Mouse (Mus musculus): ENCODE results near the gene Itga11. TPM values are rescaled to one million over a fixed set of nuclear protein-coding genes. Genes with fewer than 3 reads are reported as not detected.
"Not testable (repeated sequence)": the region's sequence is repeated elsewhere in the genome, so short reads cannot be mapped to it uniquely, and the experiment has no call there.

Itga11 gene
- polyA plus RNA-seq, 1 experiment, result 1.1 TPM

DNA sequence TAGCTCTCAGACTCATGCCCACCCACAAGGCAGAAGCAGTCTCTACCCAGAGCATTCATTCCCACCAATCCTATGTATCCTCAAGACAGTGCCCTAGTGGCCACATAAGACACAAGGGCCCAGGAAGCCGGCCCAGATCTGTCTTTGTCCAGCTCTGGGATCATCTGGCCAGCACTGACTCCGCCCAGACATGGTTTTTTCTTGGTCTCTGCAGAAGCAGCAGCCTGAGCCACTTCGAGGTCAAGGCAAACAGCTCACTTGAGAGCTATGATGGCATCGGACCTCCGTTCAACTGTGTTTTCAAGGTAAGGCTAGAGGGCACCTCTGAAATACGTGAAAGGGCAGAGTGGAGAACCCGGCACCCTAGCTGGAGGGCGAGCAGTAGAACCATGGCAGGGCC, 95.1 kb downstream of the Itga11 start:
- TF ChIP-seq POLR2A (IDR thresholded peaks at IDR 0.05; ENCODE audit: borderline replicate concordance, extremely low read depth, low read depth, low read length) (no peak), CTCF (IDR thresholded peaks at IDR 0.05; ENCODE audit: insufficient read depth, low read length) (no peak)
- Histone ChIP-seq H3K4me1 (ENCODE audit: control insufficient read depth, insufficient read depth, low read length) (peaks cover 2% of the 10 kb centered on the region; the same call in 1 of the 2 replicates), H3K4me3 (replicated peaks; ENCODE audit: extremely low read depth, low read depth, low read length) (no peak overlapping the region)
- WGBS, result 66% methylated on average over 8 of the region's 8 CpGs
- no peak for DNase-seq

DNA sequence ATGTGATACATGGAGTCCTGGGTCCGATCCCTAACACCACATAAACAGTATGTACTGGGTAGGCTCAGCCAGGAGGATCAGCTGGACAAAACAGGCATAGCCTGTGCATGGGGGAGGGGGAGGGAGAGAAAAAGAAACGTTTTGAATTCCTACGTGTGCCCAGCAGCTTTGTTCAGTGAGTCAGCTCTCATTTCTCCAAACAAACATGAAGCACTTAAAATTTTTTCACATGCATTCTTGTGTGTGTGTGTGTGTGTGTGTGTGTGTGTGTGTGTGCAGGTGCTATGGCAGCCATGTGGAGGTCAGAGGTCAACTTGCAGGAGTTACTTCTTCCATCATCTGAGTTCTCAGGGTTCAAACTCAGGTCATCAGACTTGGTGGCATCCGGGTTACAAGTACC, 97.8 kb downstream of the Itga11 start:
- no peak overlapping the region for H3K4me3 ChIP-seq (replicated peaks; ENCODE audit: extremely low read depth, low read depth, low read length)
- H3K4me1 ChIP-seq (ENCODE audit: control insufficient read depth, insufficient read depth, low read length), result peaks cover 2% of the 10 kb centered on the region; the same call in 1 of the 2 replicates
- TF ChIP-seq CTCF (IDR thresholded peaks at IDR 0.05; ENCODE audit: insufficient read depth, low read length) (no peak), POLR2A (IDR thresholded peaks at IDR 0.05; ENCODE audit: borderline replicate concordance, extremely low read depth, low read depth, low read length) (no peak)
- 35% methylated on average over 4 of the region's 4 CpGs for WGBS
- DNase-seq, result peak; percentile 34

DNA sequence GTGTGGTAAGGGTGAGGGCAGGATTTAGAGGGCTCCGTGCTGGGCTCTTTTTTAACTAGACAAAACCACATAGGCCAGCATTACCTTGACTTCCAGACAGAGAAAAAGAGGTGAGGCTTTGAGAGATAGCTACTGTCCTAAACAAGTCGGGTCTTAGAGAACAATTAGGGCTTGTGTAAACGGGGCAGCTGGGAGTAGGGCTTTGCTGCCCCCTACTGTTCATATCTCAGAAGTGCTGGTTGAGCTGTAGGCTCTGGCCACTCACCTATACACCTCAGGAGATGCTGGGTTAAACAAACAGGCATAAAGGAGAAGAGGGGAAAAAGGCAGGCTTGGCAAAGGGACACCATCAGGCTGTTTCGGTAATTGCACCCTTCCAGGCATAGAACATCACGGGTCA, 99.8 kb downstream of the Itga11 start:
- peak; percentile 65 for DNase-seq
- peaks cover 2% of the 10 kb centered on the region; the same call in 1 of the 2 replicates for H3K4me1 ChIP-seq (ENCODE audit: control insufficient read depth, insufficient read depth, low read length)
- H3K4me3 ChIP-seq (replicated peaks; ENCODE audit: extremely low read depth, low read depth, low read length), result no peak overlapping the region
- 6% methylated on average over 5 of the region's 5 CpGs for WGBS
- TF ChIP-seq POLR2A (IDR thresholded peaks at IDR 0.05; ENCODE audit: borderline replicate concordance, extremely low read depth, low read depth, low read length) (no peak), CTCF (IDR thresholded peaks at IDR 0.05; ENCODE audit: insufficient read depth, low read length) (peak; percentile 81)

DNA sequence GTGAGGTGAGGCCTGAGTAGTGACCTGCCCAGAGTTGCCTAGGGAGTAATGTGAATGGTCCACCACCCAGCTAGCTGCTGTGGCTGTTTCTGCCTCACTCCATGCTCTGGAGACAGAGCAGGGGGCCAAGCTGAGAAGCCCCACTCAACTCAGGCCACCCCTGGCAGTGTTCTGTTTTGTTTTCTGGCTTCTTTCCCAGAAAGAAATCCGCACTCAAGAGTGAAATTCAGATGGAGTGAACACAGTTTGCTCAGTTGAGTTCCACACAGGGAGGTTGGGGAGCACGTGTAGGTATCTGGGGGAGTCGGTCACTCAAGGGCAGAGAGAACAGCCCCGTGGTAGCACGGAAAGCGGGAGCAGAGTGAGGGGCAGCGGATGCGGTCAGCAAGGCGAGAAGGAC, 101.1 kb downstream of the Itga11 start:
- TF ChIP-seq CTCF (IDR thresholded peaks at IDR 0.05; ENCODE audit: insufficient read depth, low read length), result no peak
- no peak for TF ChIP-seq POLR2A (IDR thresholded peaks at IDR 0.05; ENCODE audit: borderline replicate concordance, extremely low read depth, low read depth, low read length)
- Histone ChIP-seq H3K4me3 (replicated peaks; ENCODE audit: extremely low read depth, low read depth, low read length) (no peak overlapping the region), H3K4me1 (ENCODE audit: control insufficient read depth, insufficient read depth, low read length) (peaks cover 2% of the 10 kb centered on the region; the same call in 1 of the 2 replicates)
- no peak for DNase-seq
- 79% methylated on average over 9 of the region's 9 CpGs for WGBS

DNA sequence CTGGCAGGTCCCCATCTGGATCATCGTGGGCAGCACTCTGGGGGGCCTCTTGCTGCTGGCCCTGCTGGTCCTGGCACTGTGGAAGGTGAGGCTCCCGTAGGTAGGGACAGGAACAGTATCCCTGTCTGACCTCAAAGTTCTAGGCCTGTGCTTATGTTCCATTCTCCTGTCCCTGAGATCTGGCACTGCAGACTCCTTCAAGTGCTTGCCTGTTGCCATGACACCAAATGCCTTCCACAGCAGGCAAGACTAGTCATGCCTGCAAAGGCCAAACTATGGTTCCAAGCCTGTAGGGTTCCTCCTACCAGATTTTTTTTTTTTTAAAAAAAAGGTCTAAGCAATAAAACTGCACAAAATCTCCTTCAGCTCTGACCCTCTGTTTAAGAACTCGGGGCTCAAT, 104.3 kb downstream of the Itga11 start:
- no peak for TF ChIP-seq POLR2A (IDR thresholded peaks at IDR 0.05; ENCODE audit: borderline replicate concordance, extremely low read depth, low read depth, low read length)
- TF ChIP-seq CTCF (IDR thresholded peaks at IDR 0.05; ENCODE audit: insufficient read depth, low read length), result no peak
- Histone ChIP-seq H3K4me1 (ENCODE audit: control insufficient read depth, insufficient read depth, low read length) (peaks cover 2% of the 10 kb centered on the region; the same call in 1 of the 2 replicates), H3K4me3 (replicated peaks; ENCODE audit: extremely low read depth, low read depth, low read length) (no peak overlapping the region)
- DNase-seq, result peak; percentile 40
- 50% methylated on average over 3 of the region's 3 CpGs for WGBS

DNA sequence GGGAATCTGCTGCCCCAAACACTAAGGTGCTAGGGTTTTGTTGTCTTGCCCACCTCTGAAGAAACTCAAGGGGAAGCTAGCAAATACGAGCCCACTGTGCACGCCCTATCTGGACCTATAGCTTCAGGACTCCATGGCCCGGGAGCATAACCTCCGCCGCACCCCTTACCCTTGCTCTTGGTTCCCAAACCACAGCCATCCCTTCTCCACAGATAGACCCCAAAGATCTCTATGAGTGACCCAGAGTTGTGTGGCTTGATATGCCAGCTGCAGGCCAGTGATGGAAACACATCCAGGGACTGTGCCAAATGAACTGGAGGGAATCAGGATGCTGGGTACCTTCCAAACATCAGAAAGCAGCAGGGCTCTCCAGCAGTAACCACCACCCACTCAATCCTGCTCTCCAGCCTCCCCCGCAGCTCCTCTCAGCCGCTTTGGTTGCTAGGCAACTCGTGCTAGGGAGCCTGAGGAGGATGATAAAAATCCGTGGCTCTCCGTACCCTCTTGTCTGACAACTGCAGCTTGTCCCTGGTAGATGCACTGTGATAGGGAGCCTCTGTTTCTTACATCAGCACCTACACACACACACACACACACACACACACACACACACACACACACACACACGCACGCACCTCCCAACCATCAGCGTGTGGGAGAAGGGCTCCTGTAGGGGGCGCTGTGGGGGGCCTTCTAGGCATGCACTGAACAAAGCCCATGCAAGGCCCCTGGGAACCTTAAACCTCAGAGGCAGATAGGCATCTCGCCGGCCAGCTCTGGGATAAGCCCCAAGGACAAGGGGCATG, 105.6 kb downstream of the Itga11 start:
- TF ChIP-seq CTCF (IDR thresholded peaks at IDR 0.05; ENCODE audit: insufficient read depth, low read length), result no peak
- TF ChIP-seq POLR2A (IDR thresholded peaks at IDR 0.05; ENCODE audit: borderline replicate concordance, extremely low read depth, low read depth, low read length), result no peak
- H3K4me1 ChIP-seq (ENCODE audit: control insufficient read depth, insufficient read depth, low read length), result no peaks in the 10 kb centered on the region
- no peak for DNase-seq
- H3K4me3 ChIP-seq (replicated peaks; ENCODE audit: extremely low read depth, low read depth, low read length), result no peak overlapping the region
- WGBS, result 48% methylated on average over 16 of the region's 16 CpGs

GRCm38 (mm10) chr9:62784233-62784632, 106.6 kb downstream of the Itga11 start:
- 86% methylated on average over 2 of the region's 2 CpGs for WGBS
- no peak overlapping the region for H3K4me3 ChIP-seq (replicated peaks; ENCODE audit: extremely low read depth, low read depth, low read length)
- DNase-seq, result no peak
- H3K4me1 ChIP-seq (ENCODE audit: control insufficient read depth, insufficient read depth, low read length), result no peaks in the 10 kb centered on the region
- TF ChIP-seq CTCF (IDR thresholded peaks at IDR 0.05; ENCODE audit: insufficient read depth, low read length), result peak; percentile 24; the same call in 1 of the 2 replicates
- TF ChIP-seq POLR2A (IDR thresholded peaks at IDR 0.05; ENCODE audit: borderline replicate concordance, extremely low read depth, low read depth, low read length), result no peak

DNA sequence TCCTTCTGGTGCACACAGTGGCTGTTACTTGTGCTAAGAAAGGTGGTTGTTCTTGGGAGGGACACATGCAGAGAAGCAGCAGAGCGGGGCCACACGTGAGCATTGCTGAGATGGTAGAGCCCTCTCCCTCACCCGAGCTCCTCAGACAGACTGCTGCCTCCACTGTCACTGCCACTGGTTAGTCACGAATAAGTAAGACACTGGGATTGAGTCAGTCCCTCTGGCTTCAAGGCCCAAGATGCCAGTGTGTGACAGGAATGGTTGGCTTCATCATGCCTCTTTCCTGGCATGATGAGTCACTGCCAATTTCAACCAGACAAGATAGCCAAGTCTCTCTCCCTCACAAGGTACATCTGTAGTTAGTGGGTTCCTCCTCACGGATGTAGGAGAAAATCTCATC, 109.1 kb downstream of the Itga11 start:
- Histone ChIP-seq H3K4me3 (replicated peaks; ENCODE audit: extremely low read depth, low read depth, low read length) (no peak overlapping the region), H3K4me1 (ENCODE audit: control insufficient read depth, insufficient read depth, low read length) (no peaks in the 10 kb centered on the region)
- 78% methylated on average over 5 of the region's 5 CpGs for WGBS
- TF ChIP-seq CTCF (IDR thresholded peaks at IDR 0.05; ENCODE audit: insufficient read depth, low read length), result no peak
- no peak for TF ChIP-seq POLR2A (IDR thresholded peaks at IDR 0.05; ENCODE audit: borderline replicate concordance, extremely low read depth, low read depth, low read length)
- no peak for DNase-seq

DNA sequence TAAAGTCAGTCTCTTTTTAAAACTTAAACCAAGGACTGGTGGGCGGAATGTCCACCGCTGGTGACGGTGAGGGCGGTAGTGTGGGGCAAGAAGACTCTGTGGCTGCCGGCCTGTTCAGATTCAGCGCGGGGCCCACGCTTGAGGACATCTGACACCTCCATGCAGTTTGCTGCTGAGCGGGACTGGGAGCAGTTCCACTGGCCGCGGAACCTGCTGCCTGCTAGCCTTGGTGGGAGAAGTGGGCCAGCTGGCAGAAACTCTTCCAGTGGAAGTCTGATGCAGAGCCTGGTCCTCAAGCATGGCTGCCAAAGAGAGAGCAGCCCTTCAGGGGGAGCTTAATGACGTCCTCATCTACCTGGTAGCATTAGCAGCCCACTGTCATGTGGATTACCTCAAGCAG, 112.2 kb downstream of the Itga11 start:
- H3K4me1 ChIP-seq (ENCODE audit: control insufficient read depth, insufficient read depth, low read length), result no peaks in the 10 kb centered on the region
- DNase-seq, result no peak
- TF ChIP-seq POLR2A (IDR thresholded peaks at IDR 0.05; ENCODE audit: borderline replicate concordance, extremely low read depth, low read depth, low read length) (no peak), CTCF (IDR thresholded peaks at IDR 0.05; ENCODE audit: insufficient read depth, low read length) (no peak)
- 92% methylated on average over 12 of the region's 12 CpGs for WGBS
- H3K4me3 ChIP-seq (replicated peaks; ENCODE audit: extremely low read depth, low read depth, low read length), result no peak overlapping the region

GRCm38 (mm10) chr9:62799218-62799617, 121.6 kb downstream of the Itga11 start:
- H3K4me1 ChIP-seq (ENCODE audit: control insufficient read depth, insufficient read depth, low read length); H3K4me3 ChIP-seq (replicated peaks; ENCODE audit: extremely low read depth, low read depth, low read length); DNase-seq: not testable (repeated sequence)
- WGBS, result 74% methylated on average over 2 of the region's 2 CpGs
